Mouse (Mus musculus): Measurements from ENCODE around the gene Ech1. TPM values are rescaled to one million over a fixed set of nuclear protein-coding genes. Genes with fewer than 3 reads are reported as not detected.
A peak's percentile ranks its signal among the peaks of the same experiment; 100 is the strongest.

Gene Ech1
- polyA plus RNA-seq, 1 experiment = 291 TPM

DNA sequence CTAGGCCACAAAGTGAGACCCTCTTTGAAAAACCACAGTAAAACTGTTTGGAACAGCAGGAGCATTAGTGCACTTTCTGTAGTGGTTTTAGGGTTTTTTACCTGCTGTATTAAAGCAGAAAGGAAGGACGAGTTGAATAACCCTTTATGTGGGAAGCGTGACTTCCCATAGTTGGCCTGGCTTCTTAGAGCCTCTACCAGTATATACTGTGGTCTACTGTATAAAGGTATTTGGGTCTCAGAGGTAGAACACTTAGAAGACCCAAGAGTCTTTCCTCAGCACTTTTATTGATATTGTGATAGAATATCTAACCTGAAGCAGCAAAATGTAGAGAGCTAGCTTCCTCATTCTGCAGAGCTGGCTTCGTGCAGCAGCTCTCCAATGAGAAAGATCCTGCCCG is 5.4 kb upstream of the Ech1 start:
- Histone ChIP-seq H3K36me3 (ENCODE audit: control insufficient read depth, insufficient read depth, low read length) (peaks cover 80% of the 10 kb centered on the region), H3K4me1 (ENCODE audit: control insufficient read depth, insufficient read depth, insufficient read length, low read length) (peaks cover 28% of the 10 kb centered on the region), H3K4me3 (ENCODE audit: low read depth, low read length) (no peak overlapping the region), H3K27ac (ENCODE audit: insufficient read depth, low read depth, low read length) (no peak overlapping the region), H3K27me3 (ENCODE audit: control insufficient read depth, insufficient read depth, low read length) (no peaks in the 10 kb centered on the region)
- TF ChIP-seq POLR2A (IDR thresholded peaks at IDR 0.05; ENCODE audit: low read depth, low read length) (no peak), CTCF (IDR thresholded peaks at IDR 0.05; ENCODE audit: extremely low read depth, insufficient read length, insufficient replicate concordance, low read depth, low read length) (no peak)
- 52% methylated on average over 4 of the region's 4 CpGs for WGBS

- WGBS = 38% methylated on average over 12 of the region's 12 CpGs
Measured at GRCm38 (mm10) chr7:28820358-28821260, 4.4 kb upstream of the Ech1 start.

GRCm38 (mm10) chr7:28821261-28821831 is 3.7 kb upstream of the Ech1 start:
- Histone ChIP-seq H3K36me3 (ENCODE audit: control insufficient read depth, insufficient read depth, low read length) (peaks cover 63% of the 10 kb centered on the region), H3K4me1 (ENCODE audit: control insufficient read depth, insufficient read depth, insufficient read length, low read length) (peaks cover 32% of the 10 kb centered on the region), H3K4me3 (ENCODE audit: low read depth, low read length) (no peak overlapping the region), H3K27me3 (ENCODE audit: control insufficient read depth, insufficient read depth, low read length) (no peaks in the 10 kb centered on the region), H3K27ac (ENCODE audit: insufficient read depth, low read depth, low read length) (peak overlapping the region; percentile 49)
- no peak for TF ChIP-seq CTCF (IDR thresholded peaks at IDR 0.05; ENCODE audit: extremely low read depth, insufficient read length, insufficient replicate concordance, low read depth, low read length)
- no peak for TF ChIP-seq POLR2A (IDR thresholded peaks at IDR 0.05; ENCODE audit: low read depth, low read length)
- WGBS = 29% methylated on average over 10 of the region's 10 CpGs

More at GRCm38 (mm10) chr7:28820358-28821260, 4.4 kb upstream of the Ech1 start:
- TF ChIP-seq POLR2A (IDR thresholded peaks at IDR 0.05; ENCODE audit: low read depth, low read length) (no peak), CTCF (IDR thresholded peaks at IDR 0.05; ENCODE audit: extremely low read depth, insufficient read length, insufficient replicate concordance, low read depth, low read length) (no peak)
- H3K36me3 ChIP-seq (ENCODE audit: control insufficient read depth, insufficient read depth, low read length) = peaks cover 70% of the 10 kb centered on the region
- no peaks in the 10 kb centered on the region for H3K27me3 ChIP-seq (ENCODE audit: control insufficient read depth, insufficient read depth, low read length)
- peaks cover 31% of the 10 kb centered on the region for H3K4me1 ChIP-seq (ENCODE audit: control insufficient read depth, insufficient read depth, insufficient read length, low read length)
- H3K4me3 ChIP-seq (ENCODE audit: low read depth, low read length) = no peak overlapping the region
- peak overlapping the region; percentile 49 for H3K27ac ChIP-seq (ENCODE audit: insufficient read depth, low read depth, low read length)

DNA sequence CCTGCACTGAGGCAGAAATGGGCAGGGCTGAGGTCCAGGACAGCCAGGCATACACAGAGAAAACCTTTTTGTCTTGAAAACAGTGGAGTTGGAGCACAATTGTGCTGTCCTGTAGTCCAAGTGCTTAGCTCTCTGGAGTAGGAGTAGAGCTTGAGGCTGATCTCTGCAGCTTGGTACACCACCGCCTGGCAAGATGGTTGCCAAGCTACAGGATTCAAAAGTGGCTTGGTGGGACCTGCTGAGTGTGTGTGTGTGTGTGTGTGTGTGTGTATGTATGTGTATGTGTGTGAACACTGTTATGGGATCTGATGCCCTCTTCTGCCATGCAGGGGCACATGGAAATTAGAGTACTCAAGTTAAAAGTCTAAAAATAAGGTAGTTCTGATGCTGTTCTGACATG is 2.5 kb upstream of the Ech1 start:
- no peak overlapping the region for H3K4me3 ChIP-seq (ENCODE audit: low read depth, low read length)
- TF ChIP-seq CTCF (IDR thresholded peaks at IDR 0.05; ENCODE audit: extremely low read depth, insufficient read length, insufficient replicate concordance, low read depth, low read length) = no peak
- no peaks in the 10 kb centered on the region for H3K27me3 ChIP-seq (ENCODE audit: control insufficient read depth, insufficient read depth, low read length)
- peaks cover 33% of the 10 kb centered on the region for H3K4me1 ChIP-seq (ENCODE audit: control insufficient read depth, insufficient read depth, insufficient read length, low read length)
- H3K27ac ChIP-seq (ENCODE audit: insufficient read depth, low read depth, low read length) = peak overlapping the region; percentile 10; the same call in 1 of the 2 replicates
- H3K36me3 ChIP-seq (ENCODE audit: control insufficient read depth, insufficient read depth, low read length) = peaks cover 51% of the 10 kb centered on the region
- 81% methylated on average over 1 of the region's 1 CpGs for WGBS

GRCm38 (mm10) chr7:28822993-28823903 is 1.8 kb upstream of the Ech1 start:
- Histone ChIP-seq H3K27ac (ENCODE audit: insufficient read depth, low read depth, low read length) (peak overlapping the region; percentile 14; the same call in 1 of the 2 replicates), H3K4me3 (ENCODE audit: low read depth, low read length) (no peak overlapping the region), H3K4me1 (ENCODE audit: control insufficient read depth, insufficient read depth, insufficient read length, low read length) (peaks cover 33% of the 10 kb centered on the region), H3K27me3 (ENCODE audit: control insufficient read depth, insufficient read depth, low read length) (no peaks in the 10 kb centered on the region), H3K36me3 (ENCODE audit: control insufficient read depth, insufficient read depth, low read length) (peaks cover 44% of the 10 kb centered on the region)
- TF ChIP-seq CTCF (IDR thresholded peaks at IDR 0.05; ENCODE audit: extremely low read depth, insufficient read length, insufficient replicate concordance, low read depth, low read length) (no peak), POLR2A (IDR thresholded peaks at IDR 0.05; ENCODE audit: low read depth, low read length) (no peak)
- WGBS = 30% methylated on average over 10 of the region's 10 CpGs

- Histone ChIP-seq H3K27me3 (ENCODE audit: control insufficient read depth, insufficient read depth, low read length) (no peaks in the 10 kb centered on the region), H3K4me1 (ENCODE audit: control insufficient read depth, insufficient read depth, insufficient read length, low read length) (peaks cover 31% of the 10 kb centered on the region), H3K36me3 (ENCODE audit: control insufficient read depth, insufficient read depth, low read length) (peaks cover 39% of the 10 kb centered on the region), H3K4me3 (ENCODE audit: low read depth, low read length) (no peak overlapping the region), H3K27ac (ENCODE audit: insufficient read depth, low read depth, low read length) (no peak overlapping the region)
- TF ChIP-seq POLR2A (IDR thresholded peaks at IDR 0.05; ENCODE audit: low read depth, low read length) (no peak), CTCF (IDR thresholded peaks at IDR 0.05; ENCODE audit: extremely low read depth, insufficient read length, insufficient replicate concordance, low read depth, low read length) (no peak)
- WGBS = 19% methylated on average over 2 of the region's 2 CpGs
Measured at GRCm38 (mm10) chr7:28823932-28824331, 1.1 kb upstream of the Ech1 start.

All from small intestine, adult 2 months (tissue).